Mouse (Mus musculus): ENCODE data around the gene Tyw3. TPM values are rescaled to one million over a fixed set of nuclear protein-coding genes. Genes with fewer than 3 reads are reported as not detected.

The Tyw3 gene
- polyA plus RNA-seq, 1 experiment, result 0.13 TPM

DNA sequence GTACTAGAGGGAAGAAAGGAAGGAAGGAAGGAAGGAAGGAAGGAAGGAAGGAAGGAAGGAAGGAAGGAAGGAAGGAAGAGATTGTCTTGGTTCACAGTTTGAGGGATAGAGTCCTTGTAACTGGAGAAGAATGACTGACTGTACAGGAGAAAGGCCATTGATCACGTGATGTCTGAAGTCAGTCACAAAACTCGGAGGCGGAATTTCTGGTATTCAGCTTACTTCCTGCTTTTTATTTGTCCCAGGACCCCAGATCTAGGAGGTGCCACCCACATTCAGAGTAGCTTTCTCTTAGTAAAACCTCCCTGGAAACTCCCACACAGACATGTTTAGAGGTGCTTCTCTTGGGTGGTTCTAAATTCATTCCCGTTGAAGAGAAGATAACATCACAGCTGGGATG, 50.7 kb downstream of the Tyw3 start:
- TF ChIP-seq TAL1 (IDR thresholded peaks at IDR 0.05; ENCODE audit: low read length), result no peak
- TF ChIP-seq GATA1 (IDR thresholded peaks at IDR 0.05; ENCODE audit: low read length), result no peak
- H3K27me3 ChIP-seq (ENCODE audit: control insufficient read depth), result peaks cover 16% of the 10 kb centered on the region
- H3K9me3 ChIP-seq (ENCODE audit: control insufficient read depth, low read length), result no peaks in the 10 kb centered on the region
- H3K36me3 ChIP-seq (ENCODE audit: control insufficient read depth), result no peaks in the 10 kb centered on the region
- no peaks in the 10 kb centered on the region for H3K4me1 ChIP-seq (ENCODE audit: control insufficient read depth)
- H3K4me3 ChIP-seq (replicated peaks), result no peak overlapping the region

GRCm38 (mm10) chr3:154540086-154540911, 56.6 kb downstream of the Tyw3 start:
- no peak overlapping the region for H3K4me3 ChIP-seq (replicated peaks)
- no peaks in the 10 kb centered on the region for H3K36me3 ChIP-seq (ENCODE audit: control insufficient read depth)
- no peaks in the 10 kb centered on the region for H3K9me3 ChIP-seq (ENCODE audit: control insufficient read depth, low read length)
- no peaks in the 10 kb centered on the region for H3K27me3 ChIP-seq (ENCODE audit: control insufficient read depth)
- no peaks in the 10 kb centered on the region for H3K4me1 ChIP-seq (ENCODE audit: control insufficient read depth)
- no peak for TF ChIP-seq TAL1 (IDR thresholded peaks at IDR 0.05; ENCODE audit: low read length)
- no peak for TF ChIP-seq GATA1 (IDR thresholded peaks at IDR 0.05; ENCODE audit: low read length)

DNA sequence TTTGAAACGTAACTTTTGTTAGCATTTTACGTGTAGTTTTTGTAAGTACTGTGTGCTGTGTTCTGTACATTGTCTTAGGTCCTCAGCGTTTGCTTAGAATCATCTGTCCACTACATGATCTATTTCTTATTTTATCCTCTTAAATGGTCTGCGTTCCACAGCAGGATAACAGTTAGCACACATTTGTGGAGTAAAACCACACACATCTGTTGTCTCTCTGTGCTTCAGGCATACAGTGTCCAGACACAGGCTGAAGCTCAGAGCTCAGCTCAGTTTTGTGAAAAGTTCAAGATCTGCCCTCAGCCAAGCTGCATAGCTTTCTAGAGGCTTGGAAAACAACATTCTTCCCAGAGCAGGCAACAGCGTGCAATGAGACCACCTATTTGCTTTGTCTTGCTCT, 60.8 kb downstream of the Tyw3 start:
- no peaks in the 10 kb centered on the region for H3K9me3 ChIP-seq (ENCODE audit: control insufficient read depth, low read length)
- H3K27me3 ChIP-seq (ENCODE audit: control insufficient read depth), result no peaks in the 10 kb centered on the region
- H3K36me3 ChIP-seq (ENCODE audit: control insufficient read depth), result no peaks in the 10 kb centered on the region
- no peaks in the 10 kb centered on the region for H3K4me1 ChIP-seq (ENCODE audit: control insufficient read depth)
- TF ChIP-seq TAL1 (IDR thresholded peaks at IDR 0.05; ENCODE audit: low read length), result no peak
- no peak for TF ChIP-seq GATA1 (IDR thresholded peaks at IDR 0.05; ENCODE audit: low read length)
- H3K4me3 ChIP-seq (replicated peaks), result no peak overlapping the region

- no peaks in the 10 kb centered on the region for H3K4me1 ChIP-seq (ENCODE audit: control insufficient read depth)
- H3K36me3 ChIP-seq (ENCODE audit: control insufficient read depth), result no peaks in the 10 kb centered on the region
- no peak overlapping the region for H3K4me3 ChIP-seq (replicated peaks)
- no peaks in the 10 kb centered on the region for H3K9me3 ChIP-seq (ENCODE audit: control insufficient read depth, low read length)
- no peak for TF ChIP-seq TAL1 (IDR thresholded peaks at IDR 0.05; ENCODE audit: low read length)
- TF ChIP-seq GATA1 (IDR thresholded peaks at IDR 0.05; ENCODE audit: low read length), result no peak
- H3K27me3 ChIP-seq (ENCODE audit: control insufficient read depth), result no peaks in the 10 kb centered on the region
These were observed 63.7 kb downstream of the Tyw3 start for GRCm38 (mm10) chr3:154533246-154533645.

DNA sequence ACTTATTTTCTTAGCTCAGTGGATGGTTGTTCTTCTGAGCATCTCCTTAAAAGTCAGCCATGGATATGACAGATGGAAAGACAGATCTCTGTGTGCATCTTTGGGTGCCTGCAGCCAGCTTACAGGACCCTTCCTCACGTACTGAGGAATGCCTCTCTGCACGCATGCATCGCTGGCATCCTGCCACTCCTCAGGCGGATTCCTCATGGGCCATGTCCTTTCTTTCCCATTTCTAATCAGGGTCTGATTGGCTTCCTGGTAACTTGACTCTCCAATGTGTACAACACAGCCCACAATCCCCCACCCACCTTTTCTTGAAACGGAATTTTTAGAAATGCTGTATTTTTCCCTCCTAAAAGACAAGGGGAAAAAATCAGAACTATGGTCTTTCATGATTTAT, 67.9 kb downstream of the Tyw3 start:
- no peaks in the 10 kb centered on the region for H3K9me3 ChIP-seq (ENCODE audit: control insufficient read depth, low read length)
- H3K27me3 ChIP-seq (ENCODE audit: control insufficient read depth), result no peaks in the 10 kb centered on the region
- H3K36me3 ChIP-seq (ENCODE audit: control insufficient read depth), result no peaks in the 10 kb centered on the region
- no peak overlapping the region for H3K4me3 ChIP-seq (replicated peaks)
- no peaks in the 10 kb centered on the region for H3K4me1 ChIP-seq (ENCODE audit: control insufficient read depth)
- TF ChIP-seq GATA1 (IDR thresholded peaks at IDR 0.05; ENCODE audit: low read length) (no peak), TAL1 (IDR thresholded peaks at IDR 0.05; ENCODE audit: low read length) (no peak)

- TF ChIP-seq TAL1 (IDR thresholded peaks at IDR 0.05; ENCODE audit: low read length), result no peak
- TF ChIP-seq GATA1 (IDR thresholded peaks at IDR 0.05; ENCODE audit: low read length), result no peak
- H3K9me3 ChIP-seq (ENCODE audit: control insufficient read depth, low read length), result no peaks in the 10 kb centered on the region
These were observed 70.3 kb downstream of the Tyw3 start for GRCm38 (mm10) chr3:154526610-154527009.

More at GRCm38 (mm10) chr3:154526610-154527009, 70.3 kb downstream of the Tyw3 start:
- no peaks in the 10 kb centered on the region for H3K4me1 ChIP-seq (ENCODE audit: control insufficient read depth)
- H3K4me3 ChIP-seq (replicated peaks), result no peak overlapping the region
- no peaks in the 10 kb centered on the region for H3K27me3 ChIP-seq (ENCODE audit: control insufficient read depth)
- no peaks in the 10 kb centered on the region for H3K36me3 ChIP-seq (ENCODE audit: control insufficient read depth)

Other genes starting within 250 kb of the Tyw3 start
- gene Cryz, start 393 bp downstream of the Tyw3 start, polyA plus RNA-seq (2012), result 0.22 TPM in 1 of 2 replicates, not detected in the other
- gene Erich3, start 66.8 kb upstream of the Tyw3 start, polyA plus RNA-seq (2012), result not detected in 2 replicates